Mouse (Mus musculus) small intestine, adult 2 months (tissue): ENCODE results near the gene Bend6. TPM values are rescaled to one million over a fixed set of nuclear protein-coding genes. Genes with fewer than 3 reads are reported as not detected.
A peak's percentile ranks its signal among the peaks of the same experiment; 100 is the strongest.

Experiments
- H3K27ac ChIP-seq: fragments of 200-500 bp; 2 replicates; pipeline ENCODE4 v1.5.1; 2012; ENCODE audit warnings: low read depth, low read length, control low read depth, inconsistent platforms; ENCODE audit not compliant: insufficient read depth
- H3K27me3 ChIP-seq: fragments of 200-500 bp; 2 replicates; pipeline ENCODE4 v1.6.1; 2012; ENCODE audit warnings: mild to moderate bottlenecking, moderate library complexity, low read length, inconsistent platforms; ENCODE audit not compliant: control insufficient read depth, insufficient read depth
- H3K36me3 ChIP-seq: fragments of 200-500 bp; 2 replicates; pipeline ENCODE4 v1.6.1; 2012; ENCODE audit warnings: mild to moderate bottlenecking, low read length, control low read depth, inconsistent platforms; ENCODE audit not compliant: control insufficient read depth, insufficient read depth
- H3K4me1 ChIP-seq: fragments of 200-500 bp; 2 replicates; pipeline ENCODE4 v1.6.1; 2012; ENCODE audit warnings: low read length, inconsistent platforms, mixed read lengths; ENCODE audit not compliant: control insufficient read depth, insufficient read depth, insufficient read length
- H3K4me3 ChIP-seq: fragments of 200-500 bp; 2 replicates; pipeline ENCODE4 v1.5.1; 2012; ENCODE audit warnings: low read depth, mild to moderate bottlenecking, control low read depth, inconsistent platforms, low read length, moderate library complexity
- CTCF ChIP-seq: fragments of 200-500 bp; IDR thresholded peaks from 2 replicates; pipeline ENCODE4 v1.5.1; 2012; ENCODE audit warnings: low read depth, mild to moderate bottlenecking, control low read depth, inconsistent platforms, low read length, moderate library complexity, mixed read lengths; ENCODE audit not compliant: insufficient replicate concordance, insufficient read length; ENCODE audit errors: extremely low read depth
- POLR2A ChIP-seq: fragments of 200-500 bp; IDR thresholded peaks from 2 replicates; pipeline ENCODE4 v1.6.1; 2012; ENCODE audit warnings: low read depth, mild to moderate bottlenecking, control low read depth, inconsistent platforms, low read length, moderate library complexity
- WGBS: fragments of 180-500 bp; shearing (Covaris S2); methylation state at CpG from one replicate; pipeline ENCODE4 v1.1.7; 2018; 5-methylcytosine and 5-hydroxymethylcytosine counted together
- polyA plus RNA-seq: library from polyadenylated mRNA; depleted of rRNA; stranded (reverse); fragments of >200 nt; gene quantifications from 2 replicates; pipeline ENCODE4 v1.2.3, GENCODE M21; 2012

Gene Bend6
- polyA plus RNA-seq, 1 experiment = 0.14 TPM

- no peaks in the 10 kb centered on the region for H3K36me3 ChIP-seq
- 10% methylated on average over 18 of the region's 18 CpGs for WGBS
- H3K4me3 ChIP-seq = peak overlapping the region; percentile 44
- no peaks in the 10 kb centered on the region for H3K4me1 ChIP-seq
- no peaks in the 10 kb centered on the region for H3K27me3 ChIP-seq
- H3K27ac ChIP-seq = no peak overlapping the region
- no peak for TF ChIP-seq CTCF
- no peak for TF ChIP-seq POLR2A
These were observed 24.3 kb downstream of the Bend6 start for GRCm38 (mm10) chr1:33883102-33883839.

- Histone ChIP-seq H3K36me3 (no peaks in the 10 kb centered on the region), H3K27me3 (no peaks in the 10 kb centered on the region), H3K4me3 (no peak overlapping the region), H3K4me1 (no peaks in the 10 kb centered on the region), H3K27ac (no peak overlapping the region)
- TF ChIP-seq CTCF (no peak), POLR2A (no peak)
- 70% methylated on average over 7 of the region's 7 CpGs for WGBS
These were observed 29.4 kb downstream of the Bend6 start for GRCm38 (mm10) chr1:33878170-33878569.

GRCm38 (mm10) chr1:33876416-33876815 is 31.2 kb downstream of the Bend6 start:
- Histone ChIP-seq H3K4me3 (no peak overlapping the region), H3K4me1 (no peaks in the 10 kb centered on the region), H3K27ac (no peak overlapping the region), H3K36me3 (no peaks in the 10 kb centered on the region), H3K27me3 (no peaks in the 10 kb centered on the region)
- 76% methylated on average over 3 of the region's 3 CpGs for WGBS
- TF ChIP-seq CTCF (no peak), POLR2A (no peak)

GRCm38 (mm10) chr1:33875691-33876090 is 31.9 kb downstream of the Bend6 start:
- H3K4me3 ChIP-seq = no peak overlapping the region
- WGBS = 46% methylated on average over 6 of the region's 6 CpGs
- no peaks in the 10 kb centered on the region for H3K27me3 ChIP-seq
- TF ChIP-seq POLR2A = no peak
- TF ChIP-seq CTCF = no peak
- no peaks in the 10 kb centered on the region for H3K4me1 ChIP-seq
- H3K27ac ChIP-seq = no peak overlapping the region
- H3K36me3 ChIP-seq = no peaks in the 10 kb centered on the region

GRCm38 (mm10) chr1:33873561-33873960 is 34.1 kb downstream of the Bend6 start:
- H3K36me3 ChIP-seq = no peaks in the 10 kb centered on the region
- no peaks in the 10 kb centered on the region for H3K27me3 ChIP-seq
- 87% methylated on average over 5 of the region's 5 CpGs for WGBS
- H3K4me3 ChIP-seq = no peak overlapping the region
- TF ChIP-seq POLR2A = no peak
- no peak for TF ChIP-seq CTCF
- no peak overlapping the region for H3K27ac ChIP-seq
- H3K4me1 ChIP-seq = no peaks in the 10 kb centered on the region

GRCm38 (mm10) chr1:33869437-33869836 is 38.2 kb downstream of the Bend6 start:
- 83% methylated on average over 3 of the region's 3 CpGs for WGBS
- TF ChIP-seq POLR2A (no peak), CTCF (no peak)
- H3K36me3 ChIP-seq = no peaks in the 10 kb centered on the region
- no peak overlapping the region for H3K4me3 ChIP-seq
- no peaks in the 10 kb centered on the region for H3K27me3 ChIP-seq
- H3K4me1 ChIP-seq = no peaks in the 10 kb centered on the region
- H3K27ac ChIP-seq = no peak overlapping the region

- no peak overlapping the region for H3K4me3 ChIP-seq
- no peaks in the 10 kb centered on the region for H3K27me3 ChIP-seq
- H3K4me1 ChIP-seq = no peaks in the 10 kb centered on the region
- WGBS = 68% methylated on average over 2 of the region's 2 CpGs
- TF ChIP-seq POLR2A (no peak), CTCF (no peak)
- no peak overlapping the region for H3K27ac ChIP-seq
- no peaks in the 10 kb centered on the region for H3K36me3 ChIP-seq
These were observed 38.6 kb downstream of the Bend6 start for GRCm38 (mm10) chr1:33869031-33869430.
